Mouse (Mus musculus): ENCODE measurements around the gene Slc6a16.

- TF ChIP-seq EP300 (IDR thresholded peaks at IDR 0.05) (no peak), CTCF (IDR thresholded peaks at IDR 0.05) (no peak)
These were observed 61.7 kb downstream of the Slc6a16 start for GRCm38 (mm10) chr7:45302626-45303025.

Data from lung, postnatal 0 days (tissue).